Mouse (Mus musculus) ES-E14 (cell line): ENCODE measurements around the gene Spata32. TPM values are rescaled to one million over a fixed set of nuclear protein-coding genes. Genes with fewer than 3 reads are reported as not detected.

Experiments used
- DNase-seq: peaks from one replicate; pipeline ENCODE4 v3.0.0-alpha.2; 2013; ENCODE audit warnings: low read depth, low spot score
- H3K27ac ChIP-seq: 2 replicates; pipeline ENCODE4 v1.5.1; 2012; ENCODE audit warnings: low read depth, mild to moderate bottlenecking, low read length, moderate library complexity, mixed read lengths; ENCODE audit not compliant: poor library complexity, insufficient read depth, severe bottlenecking
- H3K36me3 ChIP-seq: 2 replicates; pipeline ENCODE4 v1.6.1; 2012; ENCODE audit warnings: mild to moderate bottlenecking, low read length, moderate library complexity, mixed read lengths; ENCODE audit not compliant: control insufficient read depth, poor library complexity, insufficient read depth, severe bottlenecking
- H3K4me1 ChIP-seq, 2 experiments: fragments of 150-350 bp in 1 of 2; sonication (generic) in 1 of 2; 2 replicates each; pipeline ENCODE4 v1.6.1; 2012; ENCODE audit warnings: low read length in 2 of 2, mild to moderate bottlenecking in 1 of 2, mixed read lengths in 1 of 2; ENCODE audit not compliant: control insufficient read depth in 2 of 2, insufficient read depth in 2 of 2, poor library complexity in 1 of 2
- H3K4me3 ChIP-seq, 2 experiments: fragments of 150-350 bp in 1 of 2; sonication (generic) in 1 of 2; 2 replicates each; pipeline ENCODE4 v1.5.1; 2012; ENCODE audit warnings: low read length in 2 of 2, low read depth in 1 of 2, mild to moderate bottlenecking in 1 of 2, mixed read lengths in 1 of 2; ENCODE audit not compliant: insufficient read depth in 1 of 2, poor library complexity in 1 of 2, severe bottlenecking in 1 of 2
- H3K9ac ChIP-seq: 2 replicates; pipeline ENCODE4 v1.6.1; 2012; ENCODE audit warnings: low read depth, mild to moderate bottlenecking, low read length, mixed read lengths; ENCODE audit not compliant: poor library complexity, insufficient read depth, severe bottlenecking
- H3K9me3 ChIP-seq: fragments of 150-350 bp; sonication (generic); 2 replicates; pipeline ENCODE4 v1.6.1; 2012; ENCODE audit warnings: low read depth, mild to moderate bottlenecking, low read length; ENCODE audit not compliant: control insufficient read depth, insufficient read depth
- CHD2 ChIP-seq: IDR thresholded peaks from 2 replicates; pipeline ENCODE4 v1.6.1; 2014; ENCODE audit warnings: mild to moderate bottlenecking, low read depth, low read length, inconsistent platforms
- HCFC1 ChIP-seq: IDR thresholded peaks from 2 replicates; pipeline ENCODE4 v1.6.1; 2012; ENCODE audit warnings: low read length, inconsistent platforms, borderline replicate concordance; ENCODE audit not compliant: insufficient read depth
- MAFK ChIP-seq: IDR thresholded peaks from 2 replicates; pipeline ENCODE4 v1.6.1; 2014; ENCODE audit warnings: mild to moderate bottlenecking, low read depth, low read length, inconsistent platforms; ENCODE audit not compliant: insufficient read depth
- ZC3H11A ChIP-seq: IDR thresholded peaks from 2 replicates; pipeline ENCODE4 v1.6.1; 2012; ENCODE audit warnings: low read depth, mild to moderate bottlenecking, inconsistent platforms, low read length, borderline replicate concordance
- ZNF384 ChIP-seq: IDR thresholded peaks from 2 replicates; pipeline ENCODE4 v1.6.1; 2012; ENCODE audit warnings: low read depth, low read length, inconsistent platforms
- in situ Hi-C, 2 experiments: fragments of 600-800 bp; cut with MboI; formaldehyde crosslinking; loops; one replicate each; pipeline ENCODE4 v1.15.1; 2025; ENCODE audit warnings: low sequenced_read_pairs in 2 of 2, inconsistent platforms in 1 of 2; ENCODE audit not compliant: unreplicated experiment in 2 of 2
- total RNA-seq: library from RNA; depleted of rRNA; stranded (reverse); fragments of 300-350 nt; gene quantifications from 2 replicates; pipeline ENCODE4 v1.2.3, GENCODE M21; 2012

Spata32 gene
- total RNA-seq, 1 experiment: not detected

- no peaks in the 10 kb centered on the region for H3K9me3 ChIP-seq
- in situ Hi-C loops: no loop called here
- H3K4me3 ChIP-seq: peak overlapping the region in 1 of 2 experiments; percentile 65; a peak in 2 of 4 replicates
- no peak for TF ChIP-seq ZNF384
- no peak for TF ChIP-seq MAFK
- no peak for TF ChIP-seq CHD2
- TF ChIP-seq ZC3H11A: no peak
- TF ChIP-seq HCFC1: no peak
- no peaks in the 10 kb centered on the region for H3K36me3 ChIP-seq
- DNase-seq: no peak
- no peak overlapping the region for H3K9ac ChIP-seq
- H3K27ac ChIP-seq: no peak overlapping the region
- H3K4me1 ChIP-seq: peaks cover 0 to 15% of the 10 kb centered on the region in 2 experiments; a peak in 2 of 4 replicates
These were observed 24.4 kb downstream of the Spata32 start for GRCm38 (mm10) chr11:103193825-103194168.

GRCm38 (mm10) chr11:103192956-103193824 lies 25.0 kb downstream of the Spata32 start:
- Histone ChIP-seq H3K9ac (peak overlapping the region; percentile 11; the same call in 1 of the 2 replicates), H3K4me1 (peaks cover 0 to 12% of the 10 kb centered on the region in 2 experiments; a peak in 2 of 4 replicates), H3K4me3 (peak overlapping the region; percentile 63 to 65; a peak in 3 of 4 replicates), H3K27ac (no peak overlapping the region), H3K36me3 (no peaks in the 10 kb centered on the region), H3K9me3 (no peaks in the 10 kb centered on the region)
- in situ Hi-C loops: no loop called here
- DNase-seq: no peak
- TF ChIP-seq MAFK: no peak

GRCm38 (mm10) chr11:103192230-103192955 lies 25.8 kb downstream of the Spata32 start:
- no peak overlapping the region for H3K27ac ChIP-seq
- DNase-seq: no peak
- peak overlapping the region; percentile 63 to 65; a peak in 3 of 4 replicates for H3K4me3 ChIP-seq
- H3K9ac ChIP-seq: no peak overlapping the region
- TF ChIP-seq HCFC1 (no peak), MAFK (no peak), CHD2 (no peak), ZNF384 (no peak), ZC3H11A (no peak)
- peaks cover 0 to 10% of the 10 kb centered on the region in 2 experiments; a peak in 1 of 4 replicates for H3K4me1 ChIP-seq
- no peaks in the 10 kb centered on the region for H3K36me3 ChIP-seq
- in situ Hi-C loops: no loop called here
- no peaks in the 10 kb centered on the region for H3K9me3 ChIP-seq

- no peak overlapping the region for H3K9ac ChIP-seq
- no peak overlapping the region for H3K27ac ChIP-seq
- TF ChIP-seq ZNF384 (no peak), CHD2 (no peak), HCFC1 (no peak), MAFK (no peak), ZC3H11A (0 out of 2 replicates have a peak, but pooled peaks have one; percentile 8)
- H3K4me3 ChIP-seq: no peak overlapping the region
- DNase-seq: no peak
- no peaks in the 10 kb centered on the region for H3K36me3 ChIP-seq
- no peaks in the 10 kb centered on the region for H3K4me1 ChIP-seq
- in situ Hi-C loops: no loop called here
- H3K9me3 ChIP-seq: no peaks in the 10 kb centered on the region
These were observed 33.3 kb downstream of the Spata32 start for GRCm38 (mm10) chr11:103184891-103185290.
